In genomic region chr4:130108929-130109328, GRCm38 (mm10) we compare ENCODE assay signal across 12 mouse cellular contexts. TPM values are rescaled to one million over a fixed set of nuclear protein-coding genes. Genes with fewer than 3 reads are reported as not detected.
A peak's percentile ranks its signal among the peaks of the same experiment; 100 is the strongest.
DNase-seq lines count a peak whose midpoint lies in the region; ATAC-seq and TF ChIP-seq lines count a peak whose summit lies in the region.
"Had no signal": no experiment of that assay in that cellular context is flagged by ENCODE, and none has a peak within 500 bp of the region (broad histone marks: within the 10 kb centered on the region; RNA-seq: fewer than 3 reads in every experiment).

No protein-coding gene starts in this region.

- peaks cover 10% of the 10 kb centered on the region for H3K4me1 ChIP-seq in heart, embryonic 12.5 days (replicated peaks)
- peaks cover 10% of the 10 kb centered on the region; the same call in 1 of the 2 replicates for H3K4me1 ChIP-seq in intestine, postnatal 0 days (replicated peaks; ENCODE audit: control insufficient read depth, insufficient read depth, low read length)
- H3K4me1 ChIP-seq in lung, postnatal 0 days (ENCODE audit: insufficient read depth, low read depth, low read length) = peaks cover 21% of the 10 kb centered on the region

- no peaks in the 10 kb centered on the region for H3K27me3 ChIP-seq in heart, embryonic 12.5 days (replicated peaks)
- H3K27me3 ChIP-seq in intestine, postnatal 0 days (replicated peaks; ENCODE audit: control insufficient read depth, insufficient read depth, low read length) = no peaks in the 10 kb centered on the region
- no peaks in the 10 kb centered on the region for H3K27me3 ChIP-seq in lung, postnatal 0 days (replicated peaks; ENCODE audit: insufficient read depth, low read length)

- H3K36me3 ChIP-seq in heart, embryonic 12.5 days = peaks cover 3% of the 10 kb centered on the region; the same call in 1 of the 2 replicates
- peaks cover 11% of the 10 kb centered on the region; the same call in 1 of the 2 replicates for H3K36me3 ChIP-seq in intestine, postnatal 0 days (ENCODE audit: control insufficient read depth, insufficient read depth)
- H3K36me3 ChIP-seq in lung, postnatal 0 days (ENCODE audit: insufficient read depth, low read length) = no peaks in the 10 kb centered on the region; the same call in 1 of the 2 replicates

- peaks cover 1% of the 10 kb centered on the region for H3K9me3 ChIP-seq in heart, embryonic 12.5 days (replicated peaks)
- H3K9me3 ChIP-seq in intestine, postnatal 0 days (ENCODE audit: control insufficient read depth) = no peaks in the 10 kb centered on the region
- no peaks in the 10 kb centered on the region for H3K9me3 ChIP-seq in lung, postnatal 0 days (ENCODE audit: low read length)

- no peak for TF ChIP-seq CTCF in intestine, postnatal 0 days (IDR thresholded peaks at IDR 0.05; ENCODE audit: low read depth)
- no peak for TF ChIP-seq CTCF in lung, postnatal 0 days (IDR thresholded peaks at IDR 0.05)

- no peak overlapping the region for H3K9ac ChIP-seq in heart, embryonic 12.5 days
- H3K9ac ChIP-seq in intestine, postnatal 0 days (ENCODE audit: low read depth, low read length) = 0 out of 2 replicates have a peak overlapping the region, but pooled peaks have one; percentile 31
- no peak overlapping the region for H3K9ac ChIP-seq in lung, postnatal 0 days (replicated peaks; ENCODE audit: low read depth)

- ATAC-seq in heart, embryonic 12.5 days (ENCODE audit: insufficient number of reproducible peaks, low FRiP score) = no peak
- ATAC-seq in intestine, postnatal 0 days = no peak
- ATAC-seq in lung, postnatal 0 days = peak; percentile 65
- ATAC-seq in CD4-positive, CD25-positive, alpha-beta regulatory T cell, adult 4 months = no peak

- no peak for DNase-seq in heart, adult 11 months
- peak; percentile 61 for DNase-seq in MEL-GATA-1-ER (ENCODE audit: extremely low read depth, low read depth)
- DNase-seq in lung, postnatal 0 days (ENCODE audit: low spot score) = peak; percentile 90
- DNase-seq in frontal cortex, postnatal 14 days (ENCODE audit: low spot score in 2 of 2) = no peak
- no peak for DNase-seq in left cerebral cortex, postnatal 10 days (ENCODE audit: extremely low spot score in 1 of 2, low spot score in 2 of 2)
- DNase-seq: adrenal gland, adult 2 months; heart, postnatal 36 days; layer of hippocampus, adult 9-11 months; spleen, adult 18-20 months had no signal

- no peak overlapping the region for H3K27ac ChIP-seq in heart, embryonic 12.5 days (ENCODE audit: poor library complexity, severe bottlenecking)
- no peak overlapping the region for H3K27ac ChIP-seq in intestine, postnatal 0 days (ENCODE audit: low read depth, low read length)
- H3K27ac ChIP-seq in lung, postnatal 0 days (ENCODE audit: low read length) = peak overlapping the region; percentile 92

- intact Hi-C loops in left cerebral cortex, postnatal 10 days (cut with DNase I) = no loop called here

- 82% methylated on average over 3 of the region's 3 CpGs for WGBS in heart, embryonic 12.5 days
- 86% methylated on average over 3 of the region's 3 CpGs for WGBS in intestine, postnatal 0 days
- WGBS in lung, postnatal 0 days = 57% methylated on average over 3 of the region's 3 CpGs

- peak; percentile 76 for TF ChIP-seq EP300 in lung, postnatal 0 days (IDR thresholded peaks at IDR 0.05)

- peak overlapping the region; percentile 85; the same call in 1 of the 2 replicates for H3K4me2 ChIP-seq in heart, embryonic 12.5 days
- H3K4me2 ChIP-seq in intestine, postnatal 0 days (replicated peaks; ENCODE audit: low read depth) = peak overlapping the region; percentile 60
- peak overlapping the region; percentile 46 for H3K4me2 ChIP-seq in lung, postnatal 0 days (replicated peaks; ENCODE audit: low read depth, low read length)

- H3K4me3 ChIP-seq in heart, embryonic 12.5 days = no peak overlapping the region
- H3K4me3 ChIP-seq in intestine, postnatal 0 days (ENCODE audit: low read depth, low read length) = 0 out of 2 replicates have a peak overlapping the region, but pooled peaks have one; percentile 69
- no peak overlapping the region for H3K4me3 ChIP-seq in lung, postnatal 0 days (ENCODE audit: low read depth, low read length)

RNA-seq across cellular contexts. Expression of gene Pef1, which starts 6.6 kb away (rescaled TPM):
- polyA plus RNA-seq in heart, embryonic 12.5 days (2016; fragmentation: Nextera tagmentation; extraction: Ambion mirVana) = 54.3 and 58.3 TPM in 2 replicates
- polyA plus RNA-seq in intestine, postnatal 0 days (2015; fragmentation: Nextera tagmentation; extraction: Ambion mirVana) = 72.7 and 73.4 TPM in 2 replicates
- polyA plus RNA-seq in lung, postnatal 0 days (2015; fragmentation: Nextera tagmentation; extraction: Ambion mirVana) = 82.0 and 84.6 TPM in 2 replicates
- polyA plus RNA-seq in CD4-positive, CD25-positive, alpha-beta regulatory T cell, adult 4 months (2017; shearing (Covaris generic)) = 10 to 100 TPM; 35.0 to 38.4 TPM
- 10 to 100 TPM; 42.6 to 42.8 TPM for total RNA-seq in left cerebral cortex, postnatal 10 days (2021)

RNA-seq across cellular contexts. Expression of gene Hcrtr1, which starts 30.2 kb away (rescaled TPM):
- not detected in 2 replicates for polyA plus RNA-seq in heart, embryonic 12.5 days (2016; fragmentation: Nextera tagmentation; extraction: Ambion mirVana)
- polyA plus RNA-seq in intestine, postnatal 0 days (2015; fragmentation: Nextera tagmentation; extraction: Ambion mirVana) = 0.81 and 0.91 TPM in 2 replicates
- 0.08 and 0.18 TPM in 2 replicates for polyA plus RNA-seq in lung, postnatal 0 days (2015; fragmentation: Nextera tagmentation; extraction: Ambion mirVana)
- not detected for polyA plus RNA-seq in CD4-positive, CD25-positive, alpha-beta regulatory T cell, adult 4 months (2017; shearing (Covaris generic))
- total RNA-seq in left cerebral cortex, postnatal 10 days (2021) = 10 to 100 TPM; 11.2 TPM
- total RNA-seq: heart, postnatal 36 days had no signal

Comparison
In these comparisons a context has a peak if more than half of its experiments do, and no peak if none do; other contexts are left out.
1. DNase-seq: peak in MEL-GATA-1-ER (single experiment) and lung, postnatal 0 days (single experiment); none in heart, adult 11 months (single experiment), frontal cortex, postnatal 14 days (0 of 2) and left cerebral cortex, postnatal 10 days (0 of 2).
2. Peak in every context shown above with its lines, with median percentiles within 50 percentile points of each other: H3K4me2 ChIP-seq.